Mouse (Mus musculus) ovary, postnatal 14 days (tissue): ENCODE measurements around the gene Olfr145.

ENCODE experiments used
- DNase-seq: peaks from one replicate; pipeline ENCODE4 v3.0.0; 2022; ENCODE audit warnings: low spot score

The Olfr145 gene

GRCm38 (mm10) chr9:37896661-37897060 lies at the start of gene Olfr145:
Gene Olfr145 (plus strand): TSS chr9:37896724.
- DNase-seq = no peak

GRCm38 (mm10) chr9:37849267-37849666 lies 47.3 kb upstream of the Olfr145 start:
- no peak for DNase-seq

GRCm38 (mm10) chr9:37853969-37854368 lies 42.6 kb upstream of the Olfr145 start, which contains the start of gene Olfr877:
Gene Olfr877 (plus strand): TSS chr9:37854269.
- no peak for DNase-seq

- DNase-seq = no peak
Measured at GRCm38 (mm10) chr9:37863325-37863724, 33.2 kb upstream of the Olfr145 start.

GRCm38 (mm10) chr9:37870246-37870645 lies 26.3 kb upstream of the Olfr145 start:
- DNase-seq = no peak

GRCm38 (mm10) chr9:37871097-37871496 lies 25.4 kb upstream of the Olfr145 start:
- DNase-seq = no peak

GRCm38 (mm10) chr9:37871536-37871935 lies 25.0 kb upstream of the Olfr145 start:
- DNase-seq = no peak

- no peak for DNase-seq
Measured at GRCm38 (mm10) chr9:37890960-37891359, 5.6 kb upstream of the Olfr145 start.

- DNase-seq = no peak
Measured at GRCm38 (mm10) chr9:37905555-37905954, 9.0 kb downstream of the Olfr145 start.

- DNase-seq = no peak
Measured at GRCm38 (mm10) chr9:37917540-37917939, 21.0 kb downstream of the Olfr145 start, which contains the start of gene Olfr878. Gene Olfr878 (plus strand): TSS chr9:37917840.

GRCm38 (mm10) chr9:37918018-37918417 lies 21.5 kb downstream of the Olfr145 start:
- no peak for DNase-seq

GRCm38 (mm10) chr9:37924194-37924593 lies 27.7 kb downstream of the Olfr145 start:
- DNase-seq = no peak

GRCm38 (mm10) chr9:37925445-37925844 lies 28.9 kb downstream of the Olfr145 start:
- no peak for DNase-seq

GRCm38 (mm10) chr9:37926019-37927013 lies 29.8 kb downstream of the Olfr145 start:
- DNase-seq = no peak

- peak; percentile 41 for DNase-seq
Measured at GRCm38 (mm10) chr9:37932519-37932918, 36.0 kb downstream of the Olfr145 start.

GRCm38 (mm10) chr9:37934146-37934545 lies 37.6 kb downstream of the Olfr145 start:
- DNase-seq = no peak

GRCm38 (mm10) chr9:37941167-37941566 lies 44.6 kb downstream of the Olfr145 start:
- no peak for DNase-seq
